Mouse (Mus musculus) limb, embryonic 14.5 days (tissue): ENCODE results near the gene Tsr2. TPM values are rescaled to one million over a fixed set of nuclear protein-coding genes. Genes with fewer than 3 reads are reported as not detected.

ENCODE experiments used
- ATAC-seq: fragments of 200-750 bp; cut with Nextera tagmentation; 2 replicates; pipeline ENCODE4 v1.8.0; 2017; ENCODE audit warnings: low read depth, moderate number of reproducible peaks, moderate TSS enrichment; ENCODE audit not compliant: low FRiP score
- DNase-seq: peaks from one replicate; pipeline ENCODE4 v3.0.0-alpha.2; 2015; ENCODE audit warnings: low spot score
- H3K27ac ChIP-seq: fragments of 300-500 bp; sonication (generic); replicated peaks from 2 replicates; pipeline ENCODE4 v1.5.1; 2014; ENCODE audit warnings: low read depth, mild to moderate bottlenecking, low read length, moderate library complexity, mixed read lengths
- H3K27me3 ChIP-seq: fragments of 300-500 bp; sonication (generic); 2 replicates; pipeline ENCODE4 v1.6.1; 2014; ENCODE audit warnings: low read length, mixed read lengths; ENCODE audit not compliant: control insufficient read depth, insufficient read depth
- H3K36me3 ChIP-seq: fragments of 300-500 bp; sonication (generic); 2 replicates; pipeline ENCODE4 v1.6.1; 2014; ENCODE audit warnings: mild to moderate bottlenecking, low read length, moderate library complexity, mixed read lengths; ENCODE audit not compliant: control insufficient read depth, insufficient read depth
- H3K4me1 ChIP-seq: fragments of 300-500 bp; sonication (generic); 2 replicates; pipeline ENCODE4 v1.6.1; 2014; ENCODE audit warnings: antibody characterized with exemption, low read length, mixed read lengths; ENCODE audit not compliant: control insufficient read depth, insufficient read depth
- H3K4me2 ChIP-seq: fragments of 300-500 bp; sonication (generic); replicated peaks from 2 replicates; pipeline ENCODE4 v1.6.1; 2014; ENCODE audit warnings: low read depth, mild to moderate bottlenecking, low read length, moderate library complexity; ENCODE audit not compliant: severe bottlenecking
- H3K4me3 ChIP-seq: fragments of 300-500 bp; sonication (generic); replicated peaks from 2 replicates; pipeline ENCODE4 v1.5.1; 2014; ENCODE audit warnings: low read length
- H3K9ac ChIP-seq: fragments of 300-500 bp; sonication (generic); 2 replicates; pipeline ENCODE4 v1.6.1; 2014; ENCODE audit warnings: mild to moderate bottlenecking, low read depth, low read length, moderate library complexity; ENCODE audit not compliant: severe bottlenecking
- H3K9me3 ChIP-seq: fragments of 300-500 bp; sonication (generic); 2 replicates; pipeline ENCODE4 v1.6.1; 2016; ENCODE audit warnings: low read length; ENCODE audit not compliant: control insufficient read depth
- POLR2A ChIP-seq: fragments of 200-500 bp; IDR thresholded peaks from 2 replicates; pipeline ENCODE4 v1.8.0; 2012; ENCODE audit warnings: inconsistent platforms, mild to moderate bottlenecking, moderate library complexity, borderline replicate concordance; ENCODE audit not compliant: insufficient read depth, insufficient read length; ENCODE audit errors: extremely low read depth
- WGBS: fragments of 180-500 bp; shearing (Covaris S2); extraction: QIAGEN DNeasy Blood & Tissue Kit; methylation state at CpG from one replicate; pipeline ENCODE4 v1.1.7; 2014; 5-methylcytosine and 5-hydroxymethylcytosine counted together
- polyA plus RNA-seq, 2 experiments: library from polyadenylated mRNA; depleted of rRNA in 1 of 2; stranded (reverse) in 1 of 2; unstranded in 1 of 2; fragments of >200 nt; fragmentation: Nextera tagmentation in 1 of 2; extraction: Ambion mirVana in 1 of 2; gene quantifications; 2 replicates each; pipeline versions ENCODE4 v1.2.1 to v1.2.3; 2012 to 2014

The Tsr2 gene
- polyA plus RNA-seq (2012; rRNA removed) (24.5 and 34.9 TPM in 2 replicates), polyA plus RNA-seq (2014; fragmentation: Nextera tagmentation; extraction: Ambion mirVana) (37.9 and 40.3 TPM in 2 replicates)

DNA sequence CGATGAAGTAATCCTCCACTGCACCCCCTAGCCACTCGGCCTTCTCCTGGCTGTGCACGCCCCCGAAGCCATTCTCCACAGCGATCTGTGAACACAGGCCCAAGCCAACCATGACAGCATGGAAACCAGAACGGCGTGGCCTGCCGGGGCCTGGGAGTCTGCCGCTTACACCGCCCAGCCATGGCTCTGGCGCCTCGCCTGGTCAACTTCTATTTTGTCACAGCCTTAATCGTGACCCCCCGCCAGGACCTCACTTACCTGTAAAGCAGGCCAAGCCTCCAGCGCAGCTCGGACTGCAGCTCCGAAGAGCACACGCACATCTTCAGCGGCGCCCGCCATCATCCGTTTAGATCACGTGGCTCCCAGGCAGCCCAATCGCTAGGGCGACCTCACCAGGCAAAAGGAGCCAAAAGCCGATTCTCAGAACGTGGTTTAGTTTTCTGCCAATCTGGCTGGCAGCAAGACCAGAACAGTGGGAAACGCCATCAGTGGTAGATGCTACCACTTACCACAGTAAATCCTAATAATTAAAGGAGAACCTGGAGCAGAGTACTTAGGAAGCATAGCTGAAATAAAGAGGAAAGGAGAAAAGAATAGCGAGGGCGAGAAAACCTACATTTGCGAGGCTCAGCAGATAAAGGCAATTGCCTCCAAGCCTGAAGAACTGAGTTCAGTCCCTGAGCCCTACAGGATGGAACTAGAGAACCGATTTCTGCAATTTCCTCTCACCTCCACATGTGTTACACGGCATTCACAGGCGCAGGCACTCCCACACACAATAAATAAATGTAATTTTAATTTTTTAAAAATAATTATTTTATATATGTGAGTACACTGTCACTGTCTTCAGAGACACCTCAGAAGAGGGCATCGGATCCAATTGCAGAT is at the start of gene Tsr2:
Gene Tsr2 (minus strand): TSS at position 373 of the 888 bp plus-strand sequence.
- H3K9me3 ChIP-seq: no peaks in the 10 kb centered on the region
- H3K4me3 ChIP-seq: peak within 1 kb of the TSS; percentile 57
- H3K27ac ChIP-seq: no peak within 1 kb of the TSS
- peak; percentile 91 for ATAC-seq
- H3K36me3 ChIP-seq: no peaks in the 10 kb centered on the region
- H3K4me2 ChIP-seq: peak within 1 kb of the TSS; percentile 46
- DNase-seq: peak; percentile 82
- peak within 1 kb of the TSS; percentile 64 for H3K9ac ChIP-seq
- H3K4me1 ChIP-seq: no peaks in the 10 kb centered on the region
- TF ChIP-seq POLR2A: 0 out of 2 replicates have a peak, but pooled peaks have one; percentile 51
- H3K27me3 ChIP-seq: no peaks in the 10 kb centered on the region
- 31% methylated on average over 35 of the region's 35 CpGs for WGBS

DNA sequence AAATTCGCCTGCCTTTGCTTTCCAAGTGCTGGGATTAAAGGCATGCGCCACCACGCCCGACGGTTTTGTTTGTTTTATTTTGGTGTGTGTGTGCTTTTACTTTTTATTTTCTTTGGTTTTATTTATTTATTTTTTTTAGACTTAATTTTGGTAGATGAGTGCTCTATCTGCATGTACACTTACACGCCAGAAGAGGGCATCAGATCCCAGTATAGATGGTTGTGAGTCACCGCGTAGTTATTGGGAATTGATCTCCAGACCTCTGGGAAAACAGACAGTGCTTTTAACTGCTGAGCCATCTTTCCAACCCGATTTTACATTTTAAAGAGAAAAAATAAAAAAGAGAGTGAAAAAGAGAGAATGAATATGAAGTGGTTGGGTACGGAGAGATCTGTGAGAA is 36.4 kb upstream of the Tsr2 start:
- DNase-seq (peak; percentile 6), ATAC-seq (no peak)
- no peak for TF ChIP-seq POLR2A
- Histone ChIP-seq H3K36me3 (no peaks in the 10 kb centered on the region), H3K4me3 (0 out of 2 replicates have a peak overlapping the region, but pooled peaks have one; percentile 10), H3K9me3 (no peaks in the 10 kb centered on the region), H3K9ac (no peak overlapping the region), H3K4me2 (no peak overlapping the region), H3K27me3 (no peaks in the 10 kb centered on the region), H3K4me1 (no peaks in the 10 kb centered on the region), H3K27ac (no peak overlapping the region)
- WGBS: 26% methylated on average over 10 of the region's 10 CpGs

DNA sequence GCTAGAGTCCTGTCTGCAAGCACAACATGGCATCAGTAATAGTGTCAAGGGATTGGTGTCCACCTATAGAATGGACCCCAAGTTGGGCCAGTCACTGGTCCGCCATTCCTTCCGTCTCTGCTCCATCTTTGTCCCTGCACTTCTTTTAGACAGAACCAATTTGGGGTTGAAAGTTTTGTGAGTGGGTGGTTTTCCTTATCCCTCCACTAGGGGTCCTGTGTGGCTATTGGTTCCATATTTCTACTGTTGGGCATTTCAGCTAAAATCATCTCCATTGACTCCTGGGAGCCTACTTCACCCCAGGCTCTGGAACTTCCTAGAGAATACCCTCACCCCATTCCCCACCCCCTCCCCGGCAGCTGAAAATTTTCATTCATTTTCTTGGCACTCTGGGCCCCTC is 34.1 kb upstream of the Tsr2 start:
- 79% methylated on average over 3 of the region's 3 CpGs for WGBS
- no peak overlapping the region for H3K9ac ChIP-seq
- ATAC-seq (no peak), DNase-seq (no peak)
- H3K36me3 ChIP-seq: no peaks in the 10 kb centered on the region
- no peaks in the 10 kb centered on the region for H3K4me1 ChIP-seq
- no peak overlapping the region for H3K27ac ChIP-seq
- H3K4me2 ChIP-seq: no peak overlapping the region
- H3K27me3 ChIP-seq: no peaks in the 10 kb centered on the region
- no peak for TF ChIP-seq POLR2A
- H3K4me3 ChIP-seq: no peak overlapping the region
- H3K9me3 ChIP-seq: no peaks in the 10 kb centered on the region

DNA sequence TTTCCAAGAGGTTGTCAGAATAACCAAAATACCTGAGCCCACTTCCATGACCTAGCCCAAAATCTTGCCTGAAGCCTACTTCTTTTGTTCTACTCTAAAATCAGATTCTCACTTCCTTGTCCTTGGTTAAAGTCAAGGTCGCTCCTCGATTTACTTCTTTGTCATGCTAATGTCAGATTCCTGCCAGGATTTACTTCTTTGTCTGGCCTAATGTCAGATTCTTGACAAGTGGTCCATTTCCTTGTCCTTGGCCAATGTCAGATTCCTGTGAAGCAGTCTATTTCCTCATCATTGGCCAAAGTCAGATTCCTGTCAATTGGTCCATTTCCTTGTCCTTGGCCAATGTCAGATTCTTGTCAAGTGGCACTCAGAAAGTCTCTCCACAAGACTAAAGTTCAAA is 27.6 kb upstream of the Tsr2 start:
- no peak overlapping the region for H3K4me3 ChIP-seq
- no peaks in the 10 kb centered on the region for H3K27me3 ChIP-seq
- WGBS: 66% methylated on average over 2 of the region's 2 CpGs

DNA sequence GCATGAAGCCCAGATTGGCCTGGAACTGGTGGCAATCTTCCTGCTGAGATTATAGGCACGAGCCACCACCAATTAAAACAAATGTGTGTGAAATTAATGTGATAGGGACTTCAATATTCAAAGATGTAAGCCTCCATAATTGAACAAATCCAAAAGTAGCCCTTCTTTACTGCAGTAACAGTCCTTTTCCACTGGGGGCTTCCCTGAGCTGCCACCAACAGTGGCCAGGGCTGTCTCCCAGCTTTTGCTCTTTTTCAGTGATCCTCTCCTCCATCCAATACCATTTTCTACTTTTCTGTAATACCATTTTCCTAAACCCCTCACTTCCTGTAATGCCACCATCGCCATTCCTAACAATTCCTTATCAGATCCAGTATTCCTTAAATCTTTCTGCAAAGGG is 21.1 kb upstream of the Tsr2 start:
- Histone ChIP-seq H3K4me2 (no peak overlapping the region), H3K4me1 (no peaks in the 10 kb centered on the region), H3K27me3 (no peaks in the 10 kb centered on the region), H3K9ac (no peak overlapping the region), H3K36me3 (no peaks in the 10 kb centered on the region), H3K4me3 (no peak overlapping the region), H3K27ac (no peak overlapping the region), H3K9me3 (no peaks in the 10 kb centered on the region)
- 7% methylated on average over 2 of the region's 2 CpGs for WGBS
- no peak for ATAC-seq
- no peak for DNase-seq
- TF ChIP-seq POLR2A: no peak

More for the DNA sequence above, 27.6 kb upstream of the Tsr2 start:
- H3K36me3 ChIP-seq: no peaks in the 10 kb centered on the region
- H3K9me3 ChIP-seq: no peaks in the 10 kb centered on the region
- H3K4me2 ChIP-seq: no peak overlapping the region
- no peak overlapping the region for H3K27ac ChIP-seq
- no peak overlapping the region for H3K9ac ChIP-seq
- H3K4me1 ChIP-seq: no peaks in the 10 kb centered on the region
- ATAC-seq (no peak), DNase-seq (no peak)
- TF ChIP-seq POLR2A: no peak
